Mouse (Mus musculus) embryonic facial prominence, embryonic 10.5 days (tissue): ENCODE measurements around the gene Hipk3. TPM values are rescaled to one million over a fixed set of nuclear protein-coding genes. Genes with fewer than 3 reads are reported as not detected.
A peak's percentile ranks its signal among the peaks of the same experiment; 100 is the strongest.

Experiments used
- DNase-seq: peaks from one replicate; pipeline ENCODE4 v3.0.0-alpha.2; 2017; ENCODE audit warnings: low spot score
- H3K27ac ChIP-seq: fragments of 300-500 bp; sonication (generic); replicated peaks from 2 replicates; pipeline ENCODE4 v1.5.1; 2016; ENCODE audit warnings: mild to moderate bottlenecking
- H3K27me3 ChIP-seq: fragments of 300-500 bp; sonication (generic); replicated peaks from 2 replicates; pipeline ENCODE4 v1.6.1; 2016; ENCODE audit warnings: low read depth, mild to moderate bottlenecking; ENCODE audit not compliant: poor library complexity, severe bottlenecking
- H3K36me3 ChIP-seq: fragments of 300-500 bp; sonication (generic); replicated peaks from 2 replicates; pipeline ENCODE4 v1.6.1; 2016; ENCODE audit warnings: mild to moderate bottlenecking, moderate library complexity
- H3K4me1 ChIP-seq: fragments of 300-500 bp; sonication (generic); 2 replicates; pipeline ENCODE4 v1.6.1; 2016
- H3K4me3 ChIP-seq: fragments of 300-500 bp; sonication (generic); 2 replicates; pipeline ENCODE4 v1.5.1; 2016; ENCODE audit warnings: mild to moderate bottlenecking, moderate library complexity
- H3K9me3 ChIP-seq: fragments of 300-500 bp; sonication (generic); 2 replicates; pipeline ENCODE4 v1.6.1; 2016; ENCODE audit warnings: mild to moderate bottlenecking
- WGBS: fragments of 180-500 bp; shearing (Covaris S2); methylation state at CpG from one replicate; pipeline ENCODE4 v1.1.7; 2016; 5-methylcytosine and 5-hydroxymethylcytosine counted together
- polyA plus RNA-seq: library from polyadenylated mRNA; unstranded; fragments of >200 nt; fragmentation: Nextera tagmentation; extraction: Ambion mirVana; gene quantifications from 2 replicates; pipeline ENCODE4 v1.2.1, GENCODE M21; 2016

The Hipk3 gene
- polyA plus RNA-seq, 1 experiment from 2014 or later, result 10.6 TPM

DNA sequence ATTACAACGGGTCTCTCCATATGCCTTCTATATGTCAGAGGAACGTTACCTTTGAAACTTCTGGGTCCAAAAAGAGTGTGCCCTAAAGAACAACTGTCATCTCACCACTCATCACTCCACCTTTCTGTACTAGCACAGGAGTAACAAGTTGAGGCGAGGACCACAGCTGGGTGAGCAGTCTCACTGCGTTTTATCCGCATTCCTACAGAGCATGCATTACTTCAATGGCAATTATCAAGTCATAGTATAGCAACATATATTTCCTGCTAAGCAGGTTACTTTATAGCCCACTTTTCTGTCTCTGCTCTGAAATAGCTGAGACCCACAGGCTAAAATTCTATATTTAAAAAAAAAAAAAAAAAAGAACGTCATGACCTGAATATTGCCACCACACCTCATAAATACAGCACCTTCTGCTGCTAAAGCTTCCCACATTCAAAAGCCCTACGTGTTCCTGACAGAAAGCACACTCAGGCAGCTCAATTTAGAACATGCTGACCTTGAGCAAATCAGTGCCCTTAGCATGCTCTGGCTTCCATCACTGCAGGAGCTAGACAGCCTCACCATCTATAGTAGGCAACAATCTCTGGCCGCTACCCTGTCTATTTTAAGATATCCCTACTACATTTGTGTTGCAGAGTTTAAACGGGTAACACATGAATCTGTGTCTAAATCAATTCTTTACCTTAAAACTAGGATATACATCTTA, 27.2 kb downstream of the Hipk3 start:
- 83% methylated on average over 9 of the region's 9 CpGs for WGBS
- peaks cover 13% of the 10 kb centered on the region for H3K36me3 ChIP-seq
- 0 out of 2 replicates have a peak, but pooled peaks cover 6% of the 10 kb centered on the region for H3K4me1 ChIP-seq
- no peak overlapping the region for H3K4me3 ChIP-seq
- H3K27ac ChIP-seq, result no peak overlapping the region
- no peak for DNase-seq
- no peaks in the 10 kb centered on the region for H3K27me3 ChIP-seq
- no peaks in the 10 kb centered on the region for H3K9me3 ChIP-seq

DNA sequence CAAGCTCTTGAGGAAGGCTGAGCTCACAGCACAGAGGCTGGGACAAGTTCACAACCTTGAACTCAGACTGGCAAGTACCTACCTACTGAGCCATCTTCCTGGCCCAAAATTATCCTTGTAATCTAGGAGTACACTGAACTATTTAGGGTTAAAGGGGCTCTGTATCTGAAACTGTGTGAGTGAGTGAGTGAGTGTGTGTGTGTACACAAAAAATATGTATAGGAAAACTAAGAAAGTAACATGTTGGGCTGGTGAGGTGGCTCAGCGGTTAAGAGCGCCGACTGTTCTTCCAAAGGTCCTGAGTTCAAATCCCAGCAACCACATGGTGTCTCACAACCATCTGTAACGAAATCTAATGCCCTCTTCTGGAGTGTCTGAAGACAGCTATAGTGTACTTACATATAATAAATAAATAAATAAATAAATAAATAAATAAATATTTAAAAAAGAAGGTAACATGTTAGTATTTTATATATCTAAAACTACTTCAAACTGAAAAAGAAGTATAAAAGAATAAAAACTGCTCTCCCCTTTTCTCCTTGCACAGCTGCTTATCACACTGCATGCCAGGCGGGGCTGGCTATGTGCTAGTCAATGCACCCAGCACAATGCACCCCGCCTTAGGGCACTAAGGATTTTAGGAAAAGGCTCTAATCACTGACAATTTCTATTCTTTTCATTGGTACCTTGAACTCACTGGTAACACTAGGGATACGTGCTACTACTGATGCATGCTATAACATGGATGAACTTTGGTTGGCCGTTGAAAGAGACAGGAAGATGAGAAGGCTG, 28.4 kb downstream of the Hipk3 start:
- Histone ChIP-seq H3K27me3 (no peaks in the 10 kb centered on the region), H3K4me3 (no peak overlapping the region), H3K4me1 (0 out of 2 replicates have a peak, but pooled peaks cover 6% of the 10 kb centered on the region), H3K27ac (no peak overlapping the region), H3K36me3 (peaks cover 6% of the 10 kb centered on the region), H3K9me3 (no peaks in the 10 kb centered on the region)
- no peak for DNase-seq
- 93% methylated on average over 8 of the region's 8 CpGs for WGBS

DNA sequence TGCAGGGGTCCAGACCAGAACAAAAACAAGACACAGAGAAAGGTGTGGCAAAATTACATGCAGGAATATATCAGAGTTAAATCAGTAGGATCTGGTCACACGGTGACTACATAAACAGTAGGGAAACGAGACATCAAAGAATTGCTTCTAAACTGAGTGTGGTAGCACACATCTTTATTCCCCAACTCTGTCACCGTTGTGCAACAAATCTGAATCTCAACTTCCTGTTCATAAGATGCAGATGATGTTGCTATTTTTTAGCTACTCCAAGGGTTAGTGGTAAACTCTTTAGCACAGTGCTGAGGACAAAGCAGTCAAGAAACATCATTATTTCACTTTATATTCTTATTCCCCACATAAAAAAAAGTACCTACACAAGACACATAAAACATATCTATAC, 34.2 kb downstream of the Hipk3 start:
- 0 out of 2 replicates have a peak, but pooled peaks cover 4% of the 10 kb centered on the region for H3K36me3 ChIP-seq
- 80% methylated on average over 3 of the region's 3 CpGs for WGBS
- H3K4me3 ChIP-seq, result no peak overlapping the region
- H3K9me3 ChIP-seq, result no peaks in the 10 kb centered on the region
- H3K4me1 ChIP-seq, result peaks cover 15% of the 10 kb centered on the region
- no peaks in the 10 kb centered on the region for H3K27me3 ChIP-seq
- DNase-seq, result no peak
- H3K27ac ChIP-seq, result no peak overlapping the region

DNA sequence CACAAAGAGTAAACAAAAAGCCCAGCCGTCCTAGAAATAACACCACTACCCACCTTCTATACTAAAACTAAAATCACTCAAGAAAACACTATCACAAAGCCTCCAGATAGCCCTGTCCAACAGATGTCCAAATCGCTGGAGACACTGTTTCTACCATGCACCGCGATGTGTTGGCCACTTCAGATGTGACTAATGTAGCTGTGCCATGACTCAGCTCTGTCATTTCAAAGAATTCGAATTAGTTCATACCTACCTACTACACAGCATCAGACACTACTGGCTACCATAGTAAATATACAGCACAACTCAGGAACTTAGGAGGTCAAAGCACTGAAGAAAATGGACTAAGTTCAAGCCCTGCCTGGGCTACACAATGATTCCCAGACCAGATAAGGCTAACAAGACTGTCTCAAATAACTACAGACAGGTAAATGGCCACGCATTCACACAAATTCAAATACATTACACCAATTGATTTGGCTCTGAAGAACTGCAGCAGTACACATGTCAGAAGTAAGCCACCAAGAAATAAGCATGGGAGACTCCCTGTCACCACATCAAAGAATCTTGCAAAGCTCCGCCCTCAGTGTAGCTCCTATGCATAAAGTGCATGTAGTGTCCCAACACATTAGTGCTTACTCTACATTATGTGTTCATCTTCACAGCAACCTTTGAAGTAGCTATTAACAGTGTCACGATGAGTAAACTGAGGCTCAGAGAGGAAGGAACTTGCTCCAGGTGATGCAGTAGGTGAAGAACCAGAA, 35.5 kb downstream of the Hipk3 start:
- 0 out of 2 replicates have a peak, but pooled peaks cover 4% of the 10 kb centered on the region for H3K36me3 ChIP-seq
- WGBS, result 85% methylated on average over 8 of the region's 8 CpGs
- H3K9me3 ChIP-seq, result no peaks in the 10 kb centered on the region
- H3K4me1 ChIP-seq, result peaks cover 15% of the 10 kb centered on the region
- no peak overlapping the region for H3K4me3 ChIP-seq
- H3K27me3 ChIP-seq, result no peaks in the 10 kb centered on the region
- no peak overlapping the region for H3K27ac ChIP-seq
- no peak for DNase-seq

DNA sequence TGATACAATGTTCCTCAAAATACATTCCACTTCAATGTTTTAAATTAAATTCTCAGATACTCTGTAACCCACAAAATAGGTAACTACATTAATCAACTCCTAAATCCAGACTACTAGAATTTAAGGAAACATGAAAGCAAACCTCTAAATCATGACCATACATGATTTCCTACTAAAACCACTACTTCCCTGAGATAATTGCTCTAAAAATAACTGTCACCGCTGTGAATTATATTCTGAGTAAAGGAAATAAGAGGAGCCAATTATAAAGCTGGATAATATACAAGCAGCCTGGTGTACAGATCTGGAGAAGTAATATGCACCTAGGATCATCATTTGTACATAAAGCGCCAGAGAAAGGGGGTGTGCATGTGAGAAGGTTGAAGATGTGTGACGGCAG, 37.1 kb downstream of the Hipk3 start:
- WGBS, result 87% methylated on average over 3 of the region's 3 CpGs
- H3K9me3 ChIP-seq, result no peaks in the 10 kb centered on the region

DNA sequence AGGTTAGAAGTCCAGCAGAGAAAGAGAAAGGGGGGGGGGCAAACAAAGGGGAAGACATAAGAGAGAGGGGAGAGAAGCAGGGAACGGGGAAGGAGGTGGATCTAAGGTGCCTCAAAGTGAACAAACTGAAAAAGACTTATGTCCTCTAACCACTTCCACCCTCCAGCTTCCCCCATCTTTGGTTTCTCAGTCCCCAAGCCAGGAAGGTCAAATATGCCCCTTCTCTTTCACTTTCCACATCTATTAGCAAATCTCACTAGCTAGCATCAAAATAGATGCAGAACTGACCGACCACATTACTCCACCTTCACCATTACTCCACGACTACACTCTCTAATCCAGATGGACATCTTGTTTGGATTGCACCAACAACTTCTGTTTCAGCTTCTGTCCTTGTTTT, 43.6 kb downstream of the Hipk3 start:
- no peaks in the 10 kb centered on the region for H3K36me3 ChIP-seq
- H3K27me3 ChIP-seq, result no peaks in the 10 kb centered on the region
- no peak overlapping the region for H3K27ac ChIP-seq
- H3K4me1 ChIP-seq, result no peaks in the 10 kb centered on the region
- H3K9me3 ChIP-seq, result no peaks in the 10 kb centered on the region
- no peak overlapping the region for H3K4me3 ChIP-seq
- DNase-seq, result no peak
- 88% methylated on average over 3 of the region's 3 CpGs for WGBS

More for the DNA sequence above, 37.1 kb downstream of the Hipk3 start:
- no peak overlapping the region for H3K4me3 ChIP-seq
- H3K27ac ChIP-seq, result no peak overlapping the region
- no peaks in the 10 kb centered on the region for H3K27me3 ChIP-seq
- H3K36me3 ChIP-seq, result no peaks in the 10 kb centered on the region
- no peak for DNase-seq
- H3K4me1 ChIP-seq, result peaks cover 15% of the 10 kb centered on the region

DNA sequence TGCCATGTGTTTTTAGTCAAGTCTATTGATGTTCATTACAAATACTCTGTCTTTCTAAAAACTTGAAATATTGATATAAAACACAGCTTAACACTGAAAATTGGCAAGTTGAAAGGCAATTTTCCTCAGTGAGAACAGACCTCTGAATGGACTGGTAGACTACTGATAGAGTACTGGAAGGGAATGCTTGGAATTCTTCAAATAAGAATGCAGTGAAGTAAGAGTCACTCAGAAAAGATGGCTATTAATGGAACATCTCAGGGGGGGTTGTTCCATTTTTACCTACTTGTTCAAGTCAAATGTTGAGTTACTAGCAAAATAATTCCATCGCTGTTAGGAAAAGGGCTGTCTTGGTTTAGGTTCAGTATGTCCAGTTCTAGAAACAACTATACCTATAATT, 45.1 kb downstream of the Hipk3 start:
- H3K36me3 ChIP-seq, result no peaks in the 10 kb centered on the region
- H3K4me3 ChIP-seq, result no peak overlapping the region
- DNase-seq, result no peak
- WGBS, result 93% methylated on average over 1 of the region's 1 CpGs
- no peaks in the 10 kb centered on the region for H3K9me3 ChIP-seq
- H3K27ac ChIP-seq, result no peak overlapping the region
- H3K4me1 ChIP-seq, result no peaks in the 10 kb centered on the region
- no peaks in the 10 kb centered on the region for H3K27me3 ChIP-seq

DNA sequence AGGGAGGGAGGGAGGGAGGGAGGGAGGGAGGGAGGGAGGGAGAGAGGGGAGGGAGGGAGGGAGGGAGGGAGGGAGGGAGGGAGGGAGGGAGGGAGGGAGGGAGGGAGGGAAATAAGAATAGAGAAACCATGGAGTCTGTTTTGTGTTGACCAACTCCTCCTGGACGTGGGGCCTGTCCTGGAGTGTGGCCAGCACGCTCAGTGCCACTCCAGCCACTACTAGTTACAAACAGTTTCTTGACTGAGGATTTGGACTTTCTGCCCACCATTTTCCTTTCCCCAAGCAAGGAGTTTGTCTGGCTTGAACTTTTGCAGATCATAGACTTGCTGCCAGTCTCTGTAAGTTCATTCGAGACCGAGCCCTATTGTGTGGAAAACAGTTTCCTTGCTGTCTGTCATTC, 46.0 kb downstream of the Hipk3 start:
- DNase-seq, result no peak

DNA sequence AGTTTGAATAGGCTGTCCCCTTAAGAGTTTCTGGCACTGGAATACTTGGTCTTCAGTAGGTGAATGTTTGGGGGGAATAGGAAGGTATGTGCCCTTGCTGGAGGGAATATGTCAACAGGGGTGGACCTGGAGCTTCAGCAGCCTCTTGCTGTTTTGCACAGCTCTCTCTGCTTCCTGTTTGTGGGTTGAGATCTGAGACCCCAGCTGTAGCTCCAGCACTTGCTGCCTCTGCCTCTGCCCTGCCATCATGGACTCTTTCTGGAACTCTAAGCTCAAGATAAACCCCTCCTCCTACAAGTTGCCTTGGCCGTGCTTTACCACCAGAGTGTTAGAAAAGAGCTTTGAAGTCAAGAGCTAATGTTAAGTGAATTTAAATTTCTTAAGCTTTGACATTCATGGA, 48.2 kb downstream of the Hipk3 start:
- no peak overlapping the region for H3K4me3 ChIP-seq
- no peak overlapping the region for H3K27ac ChIP-seq
- no peak for DNase-seq
- H3K4me1 ChIP-seq, result no peaks in the 10 kb centered on the region
- peaks cover 16% of the 10 kb centered on the region for H3K36me3 ChIP-seq
- no peaks in the 10 kb centered on the region for H3K27me3 ChIP-seq
- WGBS, result 76% methylated on average over 1 of the region's 1 CpGs
- no peaks in the 10 kb centered on the region for H3K9me3 ChIP-seq

More for the DNA sequence above, 46.0 kb downstream of the Hipk3 start:
- no peaks in the 10 kb centered on the region for H3K36me3 ChIP-seq
- no peak overlapping the region for H3K27ac ChIP-seq
- H3K4me1 ChIP-seq, result no peaks in the 10 kb centered on the region
- H3K27me3 ChIP-seq, result no peaks in the 10 kb centered on the region
- no peak overlapping the region for H3K4me3 ChIP-seq
- 81% methylated on average over 4 of the region's 4 CpGs for WGBS
- H3K9me3 ChIP-seq, result no peaks in the 10 kb centered on the region

DNA sequence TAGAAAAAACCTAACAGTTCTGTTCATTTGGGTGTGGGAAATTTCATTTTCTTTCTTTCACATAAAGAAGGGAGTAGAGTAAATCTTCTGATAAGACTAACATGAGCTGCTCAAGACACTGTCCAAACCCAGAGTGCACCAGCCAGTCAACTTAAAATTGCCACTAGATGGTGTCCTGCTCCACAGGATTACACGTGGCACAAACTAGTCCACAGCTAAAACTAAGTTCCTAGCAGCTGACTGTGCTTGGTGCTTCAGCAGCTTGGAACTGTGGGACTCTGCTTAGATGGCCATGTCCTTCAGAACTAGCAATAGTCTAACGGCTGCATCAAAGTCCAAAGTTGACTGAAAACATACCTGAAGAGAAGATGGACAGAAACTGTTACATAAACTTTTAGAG, 49.5 kb downstream of the Hipk3 start:
- 42% methylated on average over 2 of the region's 2 CpGs for WGBS
- Histone ChIP-seq H3K27me3 (no peaks in the 10 kb centered on the region), H3K36me3 (peaks cover 28% of the 10 kb centered on the region), H3K4me1 (no peaks in the 10 kb centered on the region), H3K9me3 (no peaks in the 10 kb centered on the region), H3K4me3 (no peak overlapping the region), H3K27ac (no peak overlapping the region)
- peak; percentile 47 for DNase-seq

DNA sequence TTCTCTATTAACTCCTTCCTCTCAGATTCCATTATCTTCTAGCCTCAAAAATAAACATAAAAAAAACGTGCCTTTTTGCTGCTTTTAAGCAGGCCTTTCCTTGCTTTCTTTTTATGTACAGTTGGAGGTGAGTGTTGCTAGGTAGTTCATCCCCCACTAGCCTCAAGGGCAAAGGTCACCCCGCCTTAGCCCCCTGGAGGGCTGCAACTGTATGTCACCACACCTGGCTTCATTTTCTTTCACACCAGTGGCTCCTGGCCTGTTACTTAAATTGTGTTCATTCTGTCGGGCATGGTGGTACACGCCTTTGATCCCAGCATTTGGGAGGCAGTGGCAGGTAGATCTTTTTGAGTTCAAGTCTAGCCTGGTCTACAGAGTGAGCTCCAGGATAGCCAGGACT, 51.9 kb downstream of the Hipk3 start:
- no peaks in the 10 kb centered on the region for H3K4me1 ChIP-seq
- no peak for DNase-seq
- H3K4me3 ChIP-seq, result no peak overlapping the region
- no peak overlapping the region for H3K27ac ChIP-seq
- H3K27me3 ChIP-seq, result no peaks in the 10 kb centered on the region
- H3K36me3 ChIP-seq, result peaks cover 45% of the 10 kb centered on the region
- no peaks in the 10 kb centered on the region for H3K9me3 ChIP-seq
- 66% methylated on average over 4 of the region's 4 CpGs for WGBS

DNA sequence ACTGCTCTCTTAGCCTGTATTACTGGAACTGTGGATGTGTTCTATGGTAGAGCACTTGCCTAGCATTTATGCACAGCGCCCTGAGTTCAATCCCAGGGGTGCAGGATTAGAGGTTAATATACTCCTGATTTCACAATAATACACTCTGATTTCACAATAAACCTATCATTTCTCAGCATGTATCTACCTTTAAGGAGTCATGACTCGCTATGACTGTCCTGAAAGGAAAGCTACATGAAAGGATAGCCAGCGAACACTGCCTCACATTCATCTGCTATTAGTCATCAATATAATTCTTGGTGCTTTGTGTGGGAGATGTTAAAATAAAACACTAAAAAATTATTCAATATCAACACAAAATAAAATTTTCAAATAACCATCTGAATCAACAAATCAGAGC, 58.0 kb downstream of the Hipk3 start:
- no peak overlapping the region for H3K4me3 ChIP-seq
- no peaks in the 10 kb centered on the region for H3K9me3 ChIP-seq
- H3K36me3 ChIP-seq, result peaks cover 80% of the 10 kb centered on the region
- WGBS, result 93% methylated on average over 3 of the region's 3 CpGs
- no peak for DNase-seq
- no peaks in the 10 kb centered on the region for H3K27me3 ChIP-seq
- H3K4me1 ChIP-seq, result no peaks in the 10 kb centered on the region
- H3K27ac ChIP-seq, result no peak overlapping the region
